Mouse (Mus musculus) embryonic facial prominence, embryonic 11.5 days (tissue): ENCODE measurements around the gene Gpatch4. TPM values are rescaled to one million over a fixed set of nuclear protein-coding genes. Genes with fewer than 3 reads are reported as not detected.

Experiments
- polyA plus RNA-seq: library from polyadenylated mRNA; unstranded; fragments of >200 nt; fragmentation: Nextera tagmentation; extraction: Ambion mirVana; gene quantifications from 2 replicates; pipeline ENCODE4 v1.2.1, GENCODE M21; 2014

The Gpatch4 gene
- polyA plus RNA-seq, 1 experiment from 2014 or later: 37.8 TPM

Other genes with a start within 250 kb of the Gpatch4 start
- 7.4 and 8.1 TPM in 2 replicates for gene Ntrk1, start 247.9 kb upstream of the Gpatch4 start, polyA plus RNA-seq
- gene Insrr, start 246.2 kb upstream of the Gpatch4 start, polyA plus RNA-seq: 0.86 and 0.94 TPM in 2 replicates
- 4.4 and 7.7 TPM in 2 replicates for gene Pear1, start 218.8 kb upstream of the Gpatch4 start, polyA plus RNA-seq
- gene Sh2d2a, start 196.4 kb upstream of the Gpatch4 start, polyA plus RNA-seq: not detected in 2 replicates
- gene Prcc, start 157.5 kb upstream of the Gpatch4 start, polyA plus RNA-seq: 21.5 and 21.7 TPM in 2 replicates
- gene Hdgf, start 136.8 kb upstream of the Gpatch4 start, polyA plus RNA-seq: 269 and 289 TPM in 2 replicates
- gene Mrpl24, start 123.6 kb upstream of the Gpatch4 start, polyA plus RNA-seq: 73.6 and 79.3 TPM in 2 replicates
- gene Isg20l2, start 112.8 kb upstream of the Gpatch4 start, polyA plus RNA-seq: 51.5 and 52.3 TPM in 2 replicates
- 13.5 and 16.0 TPM in 2 replicates for gene Rrnad1, start 112.4 kb upstream of the Gpatch4 start, polyA plus RNA-seq
- 626 and 642 TPM in 2 replicates for gene Crabp2, start 94.4 kb upstream of the Gpatch4 start, polyA plus RNA-seq
- gene Nes, start 72.0 kb upstream of the Gpatch4 start, polyA plus RNA-seq: 15.1 and 16.2 TPM in 2 replicates
- gene Bcan, start 42.9 kb upstream of the Gpatch4 start, polyA plus RNA-seq: 0.06 TPM in 1 of 2 replicates, not detected in the other
- gene Hapln2, start 15.5 kb upstream of the Gpatch4 start, polyA plus RNA-seq: 0.32 TPM in 1 of 2 replicates, not detected in the other
- 157 and 169 TPM in 2 replicates for gene Naxe, start 15.4 kb downstream of the Gpatch4 start, polyA plus RNA-seq
- 0.08 and 0.11 TPM in 2 replicates for gene Ttc24, start 35.2 kb downstream of the Gpatch4 start, polyA plus RNA-seq
- gene Iqgap3, start 38.9 kb downstream of the Gpatch4 start, polyA plus RNA-seq: 17.8 and 18.1 TPM in 2 replicates
- gene Mef2d, start 99.3 kb downstream of the Gpatch4 start, polyA plus RNA-seq: 11.5 and 12.5 TPM in 2 replicates
- 0.25 and 0.26 TPM in 2 replicates for gene Rhbg, start 211.6 kb downstream of the Gpatch4 start, polyA plus RNA-seq
- 0.36 TPM in 1 of 2 replicates, not detected in the other for gene Gm38392, start 244.1 kb downstream of the Gpatch4 start, polyA plus RNA-seq